Mouse (Mus musculus) left cerebral cortex, postnatal 14 days (tissue): Measurements from ENCODE around the gene AC109138.7. TPM values are rescaled to one million over a fixed set of nuclear protein-coding genes. Genes with fewer than 3 reads are reported as not detected.
"Not testable (repeated sequence)": the region's sequence is repeated elsewhere in the genome, so short reads cannot be mapped to it uniquely, and the experiment has no call there.

Source experiments
- DNase-seq, 2 experiments: peaks; one replicate each; pipeline ENCODE4 v3.0.0; 2021 to 2022; ENCODE audit warnings: low spot score in 2 of 2, mixed read lengths in 1 of 2
- intact Hi-C: fragments of 180-260 bp; cut with DNase I; formaldehyde crosslinking; loops from one replicate; pipeline ENCODE4 v1.15.1; 2025
- total RNA-seq, 2 experiments: library from RNA; stranded (reverse); gene quantifications; 2 replicates each; pipeline ENCODE4 v1.2.3; 2021

The AC109138.7 gene
- total RNA-seq, 2 experiments from 2014 or later, result not detected

DNA sequence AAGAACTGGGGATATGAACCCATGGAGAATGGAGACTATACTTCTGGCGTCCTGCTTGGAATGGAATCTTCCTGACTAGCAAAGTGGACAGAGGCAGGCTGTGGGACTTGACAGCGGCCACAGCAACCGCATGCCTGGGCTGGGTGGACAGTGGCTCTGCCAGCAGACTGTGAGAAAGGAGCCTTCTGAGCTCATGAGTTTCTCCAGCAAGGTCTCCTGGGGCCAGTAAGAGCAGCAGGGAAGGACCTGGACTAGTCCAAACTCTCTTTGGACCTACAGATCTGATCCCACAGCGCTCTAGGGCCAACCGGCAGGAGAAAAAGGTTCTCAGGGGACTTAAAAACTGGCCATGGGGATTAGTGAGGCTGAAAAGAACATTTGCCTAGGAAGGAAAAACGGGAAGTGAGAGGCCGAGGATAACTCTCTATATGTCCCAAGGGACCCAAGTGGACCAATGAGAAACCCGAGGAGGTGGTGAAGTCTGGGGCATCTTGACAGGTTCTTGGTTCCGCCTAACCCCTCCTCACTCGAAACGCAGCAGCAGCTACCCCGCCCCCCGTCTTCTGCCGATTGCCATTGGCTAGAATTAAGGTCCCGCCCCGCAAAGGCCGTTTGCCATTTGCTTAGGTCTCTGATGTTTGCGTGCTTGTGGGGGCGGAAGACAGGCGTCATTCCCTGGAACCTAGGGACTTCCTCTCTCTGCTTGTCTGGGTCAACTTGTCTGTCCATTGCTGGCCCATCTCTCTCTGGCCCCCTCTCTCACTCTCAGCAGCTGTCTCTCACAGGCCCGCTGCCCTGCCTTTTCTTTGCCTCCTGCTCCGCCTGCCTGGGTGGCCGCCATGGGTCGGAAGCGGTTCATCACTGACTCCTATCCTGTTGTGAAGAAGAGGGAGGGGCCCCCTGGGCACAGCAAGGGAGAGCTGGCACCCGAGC lies 17.4 kb downstream of the AC109138.7 start, which contains the start of gene Pold4:
Pold4 (plus strand) TSS at position 647 of the 933 bp plus-strand sequence.
- intact Hi-C loops, result no loop called here

DNA sequence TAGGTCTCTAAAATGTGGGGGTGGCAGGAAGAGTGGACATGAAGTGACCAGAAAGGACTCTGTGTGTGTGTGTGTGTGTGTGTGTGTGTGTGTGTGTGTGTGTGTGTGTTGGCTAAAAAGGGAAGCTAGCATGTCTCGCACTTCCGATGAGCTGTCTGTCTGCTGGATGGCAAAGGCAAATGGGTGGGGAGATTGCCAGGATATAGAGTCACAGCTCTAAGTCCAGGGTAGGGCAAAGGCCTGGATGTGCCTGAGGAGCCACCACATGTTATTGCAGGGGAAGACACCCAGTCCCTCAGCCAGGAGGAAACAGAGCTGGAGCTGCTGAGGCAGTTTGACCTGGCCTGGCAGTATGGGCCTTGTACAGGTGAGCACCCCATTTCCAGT lies 18.0 kb downstream of the AC109138.7 start:
- peak; percentile 53 to 77 for DNase-seq
- intact Hi-C loops, result no loop called here

More for the DNA sequence above, 17.4 kb downstream of the AC109138.7 start, which contains the start of gene Pold4:
- DNase-seq, result peak; percentile 98 to 99

DNA sequence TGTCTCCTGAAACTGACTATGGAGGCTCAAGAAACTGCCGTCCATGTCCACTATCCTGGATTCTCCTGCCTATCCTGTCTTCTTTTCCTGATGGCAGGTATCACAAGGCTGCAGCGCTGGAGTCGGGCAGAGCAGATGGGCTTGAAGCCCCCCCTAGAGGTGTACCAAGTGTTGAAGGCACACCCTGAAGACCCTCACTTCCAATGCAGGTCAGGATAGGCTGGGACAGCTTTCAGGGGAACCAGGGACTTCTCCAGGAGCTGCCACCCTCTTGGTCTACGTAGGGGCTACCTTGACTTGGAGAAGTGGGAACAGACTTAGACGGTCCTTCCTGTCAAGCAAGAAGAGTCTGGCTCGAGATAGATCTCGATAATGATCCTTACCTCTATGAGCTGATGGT lies 18.5 kb downstream of the AC109138.7 start:
- DNase-seq, result no peak
- intact Hi-C loops, result no loop called here

DNA sequence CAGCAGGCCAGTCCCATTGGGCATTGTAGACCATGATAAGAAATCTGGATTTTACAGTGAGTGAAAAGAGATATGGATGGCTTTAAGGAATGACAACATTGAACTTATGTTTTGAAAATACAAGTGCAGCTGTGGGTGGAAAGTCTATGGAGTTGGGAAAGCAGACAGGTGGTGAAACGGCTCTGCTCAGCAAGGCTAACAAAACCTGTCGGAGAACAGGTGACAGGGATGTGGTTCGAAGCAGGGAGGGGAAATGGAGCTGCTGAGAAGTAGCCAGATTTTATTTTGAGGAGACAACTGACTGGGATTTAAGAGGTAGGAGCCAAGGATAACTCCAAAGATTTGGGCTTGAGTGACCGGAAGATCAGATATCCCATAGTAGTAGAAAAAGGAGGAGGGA lies 20.4 kb downstream of the AC109138.7 start:
- intact Hi-C loops, result no loop called here
- DNase-seq, result no peak

DNA sequence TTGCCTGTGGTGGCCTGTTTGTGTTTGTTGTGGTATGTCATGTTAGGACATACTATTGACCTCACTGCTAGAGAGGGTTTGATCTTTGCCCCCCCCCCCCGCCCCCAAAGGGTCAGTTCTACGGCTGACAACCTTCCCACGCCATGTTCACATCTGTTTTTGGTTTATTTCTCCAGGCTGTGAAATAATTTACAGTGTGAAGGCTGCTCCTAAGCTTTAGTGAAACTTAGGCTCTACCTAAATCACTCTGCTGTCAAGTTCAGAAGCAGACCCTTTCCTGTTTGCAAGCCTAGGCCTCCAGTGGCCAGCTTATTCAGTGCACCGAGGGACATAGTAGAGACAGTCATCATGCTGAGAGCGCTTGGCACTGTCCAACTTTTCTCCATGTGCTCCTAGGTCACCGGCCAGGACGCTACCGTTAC lies 26.1 kb downstream of the AC109138.7 start:
- no peak for DNase-seq
- intact Hi-C loops, result no loop called here

DNA sequence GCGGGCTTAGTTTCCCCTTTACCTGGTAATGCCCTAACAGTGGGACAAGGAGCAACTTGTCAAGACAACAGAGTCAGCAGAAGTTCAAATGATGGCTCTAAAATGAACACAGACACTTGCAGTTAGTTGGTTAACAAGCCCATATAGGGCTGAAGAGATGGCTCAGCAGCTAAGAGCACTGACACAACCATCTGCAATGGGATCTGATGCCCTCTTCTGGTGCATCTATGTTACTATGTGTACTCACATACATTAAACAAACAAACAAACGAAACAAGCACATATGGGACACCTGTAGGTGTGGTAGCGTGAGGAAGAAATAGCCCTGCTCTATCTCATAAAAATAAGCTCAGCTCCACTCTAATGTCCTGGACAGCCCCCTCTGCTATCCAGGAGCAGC lies 28.3 kb downstream of the AC109138.7 start:
- intact Hi-C loops, result no loop called here
- no peak for DNase-seq

DNA sequence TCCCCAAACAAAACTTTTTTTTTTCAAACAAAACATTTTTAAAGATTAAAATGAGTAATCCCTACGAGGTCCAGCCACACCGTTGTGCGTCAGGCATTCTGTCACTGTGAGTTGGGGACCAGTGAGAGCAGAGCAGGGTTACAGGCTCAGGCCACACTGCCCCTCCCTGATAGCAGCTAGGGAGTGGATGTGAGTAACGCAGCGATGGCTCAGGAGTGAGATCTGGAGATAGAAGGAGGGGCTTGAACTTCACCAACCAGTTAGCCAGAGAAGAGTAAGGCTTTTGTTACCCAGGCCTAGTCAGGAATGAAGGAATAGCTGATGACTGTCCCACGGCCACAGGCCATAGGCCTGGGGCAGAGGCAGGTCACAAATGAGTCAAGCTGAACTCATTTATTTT lies 30.6 kb downstream of the AC109138.7 start:
- DNase-seq, result no peak
- intact Hi-C loops, result no loop called here

DNA sequence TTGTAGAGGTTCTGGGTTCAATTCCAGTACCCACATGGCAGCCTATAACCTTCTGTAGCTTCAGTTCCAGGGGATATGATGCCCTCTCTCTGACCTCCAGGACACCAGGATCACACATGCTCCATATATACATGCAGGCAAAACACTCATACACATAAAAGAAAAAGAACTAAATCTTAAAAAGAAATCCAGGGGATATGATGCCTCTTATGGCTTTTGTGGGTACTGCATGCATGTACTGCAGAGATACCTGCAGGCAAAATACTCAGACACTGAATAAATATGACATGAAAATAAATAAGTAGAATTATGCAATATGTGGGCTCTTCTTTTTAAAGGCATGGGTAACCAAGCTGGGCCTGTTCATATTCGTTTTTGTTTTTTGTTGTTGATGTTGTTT lies 32.9 kb downstream of the AC109138.7 start:
- intact Hi-C loops, result no loop called here
- no peak for DNase-seq

DNA sequence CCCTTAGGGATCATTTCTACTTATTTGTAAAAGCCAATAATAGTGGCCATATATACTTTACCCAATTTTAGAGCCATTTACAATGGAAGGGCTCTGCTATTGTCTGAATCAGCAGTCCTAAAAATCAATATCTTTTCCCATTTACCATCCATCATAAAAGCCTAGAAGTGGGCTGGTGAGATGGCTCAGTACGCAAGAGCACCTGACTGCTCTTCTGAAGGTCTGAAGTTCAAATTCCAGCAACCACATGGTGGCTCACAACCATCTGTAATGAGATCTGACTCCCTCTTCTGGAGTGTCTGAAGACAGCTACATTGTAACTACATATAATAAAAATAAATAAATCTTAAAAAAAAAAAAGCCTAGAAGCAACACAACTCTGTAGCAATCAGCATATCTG lies 34.5 kb downstream of the AC109138.7 start:
- DNase-seq, intact Hi-C loops: not testable (repeated sequence)

DNA sequence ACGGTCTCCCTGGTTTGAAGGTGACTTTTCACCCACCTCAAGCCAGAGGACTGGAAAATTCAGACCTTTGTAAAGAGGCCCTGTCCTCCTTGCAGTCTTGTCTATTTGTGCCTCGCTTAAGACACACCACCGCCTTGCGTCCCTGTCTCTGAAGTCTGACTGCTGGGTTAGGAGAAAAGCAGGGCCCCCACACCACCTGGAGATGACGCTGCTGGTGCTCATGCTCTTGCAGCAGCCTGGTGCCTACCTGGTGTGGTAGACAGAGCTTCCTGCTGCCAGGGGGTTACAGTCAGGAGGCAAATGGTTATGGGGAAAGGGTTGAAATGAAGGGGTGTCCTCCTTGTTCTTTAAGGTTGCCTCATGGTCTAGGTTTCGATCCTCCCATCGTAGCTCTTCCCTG lies 40.1 kb downstream of the AC109138.7 start:
- intact Hi-C loops, result no loop called here

DNA sequence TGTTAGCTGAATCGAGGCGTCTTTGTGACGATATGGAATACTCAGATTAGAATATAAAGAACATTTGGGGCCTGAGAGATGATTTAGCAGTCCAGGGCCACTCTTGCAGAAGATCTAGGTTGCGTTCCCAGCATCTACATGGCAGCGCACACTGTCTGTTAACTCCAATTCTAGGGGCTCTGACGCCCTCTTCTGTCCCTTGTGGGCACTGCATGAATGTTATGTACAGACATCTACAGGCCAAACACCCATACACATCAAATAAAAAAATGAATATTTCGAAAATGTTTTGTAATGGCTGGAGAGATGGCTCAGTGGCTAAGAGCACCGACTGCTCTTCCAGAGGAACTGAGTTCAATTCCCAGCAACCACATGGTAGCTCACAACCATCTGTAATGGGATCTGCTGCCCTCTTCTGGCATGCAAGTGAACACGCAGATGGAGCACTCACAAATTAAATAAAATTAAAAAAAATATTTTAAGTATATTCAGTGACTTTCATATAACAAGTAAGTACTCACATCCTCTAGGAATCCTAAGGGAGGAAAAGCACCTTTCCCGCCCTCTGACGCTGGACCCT lies 41.5 kb downstream of the AC109138.7 start:
- DNase-seq, result no peak
- intact Hi-C loops, result no loop called here

More for the DNA sequence above, 40.1 kb downstream of the AC109138.7 start:
- no peak for DNase-seq

DNA sequence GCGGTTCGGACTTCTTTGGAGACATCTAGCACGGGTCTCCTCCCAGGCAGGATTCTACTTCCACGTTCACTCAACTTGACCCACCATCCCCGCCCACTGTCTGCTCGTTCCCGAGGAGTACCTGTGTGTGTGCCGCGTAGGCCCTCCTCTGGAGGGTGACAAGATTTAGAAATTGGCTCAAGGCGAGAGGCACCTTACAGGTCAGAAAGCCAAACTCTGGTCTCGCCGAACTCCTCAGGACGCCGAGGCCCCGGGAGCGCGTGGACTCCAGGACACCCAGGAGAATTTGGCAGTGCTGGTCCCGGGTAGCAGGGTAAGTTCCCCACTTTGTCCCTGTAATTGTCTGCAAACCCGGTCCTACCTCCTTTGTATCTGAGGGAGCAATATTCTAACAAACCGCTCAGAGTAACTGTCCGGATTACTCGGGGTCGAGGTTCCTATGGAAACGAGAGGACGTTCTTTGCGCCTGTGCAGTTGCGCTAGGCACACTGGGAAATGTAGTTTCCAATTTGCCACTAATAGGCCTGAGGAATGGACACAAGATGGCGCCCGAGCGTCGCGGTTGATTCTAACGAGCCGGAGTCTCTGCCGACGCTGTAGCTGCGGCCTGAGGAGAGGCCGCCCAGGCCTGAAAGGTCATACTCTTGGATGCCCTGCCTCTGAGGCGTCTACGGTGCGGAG lies 43.2 kb downstream of the AC109138.7 start:
- peak; percentile 96 for DNase-seq
- intact Hi-C loops, result no loop called here

DNA sequence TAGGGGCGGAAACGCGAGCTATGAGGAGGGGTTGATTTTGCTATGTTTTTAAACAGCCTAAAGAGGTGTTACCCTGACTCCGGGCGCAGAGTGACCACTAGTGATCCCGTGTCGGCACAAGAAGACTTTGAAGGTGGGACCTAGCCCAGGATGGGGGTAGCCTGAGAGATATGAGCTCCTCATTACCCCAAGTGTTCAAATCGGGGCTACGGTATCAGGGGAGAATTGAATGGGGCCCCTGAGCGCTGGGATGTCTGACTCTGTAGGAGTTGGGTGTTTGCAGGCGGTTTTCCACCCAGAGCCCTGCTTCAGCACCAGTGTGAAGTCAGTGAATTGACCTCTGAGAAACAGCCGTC lies 43.7 kb downstream of the AC109138.7 start:
- no peak for DNase-seq
- intact Hi-C loops, result loop anchor here (1.0 kb wide), 1 partner anchor 48 kb away; the partner anchor contains the start of gene Grk2

DNA sequence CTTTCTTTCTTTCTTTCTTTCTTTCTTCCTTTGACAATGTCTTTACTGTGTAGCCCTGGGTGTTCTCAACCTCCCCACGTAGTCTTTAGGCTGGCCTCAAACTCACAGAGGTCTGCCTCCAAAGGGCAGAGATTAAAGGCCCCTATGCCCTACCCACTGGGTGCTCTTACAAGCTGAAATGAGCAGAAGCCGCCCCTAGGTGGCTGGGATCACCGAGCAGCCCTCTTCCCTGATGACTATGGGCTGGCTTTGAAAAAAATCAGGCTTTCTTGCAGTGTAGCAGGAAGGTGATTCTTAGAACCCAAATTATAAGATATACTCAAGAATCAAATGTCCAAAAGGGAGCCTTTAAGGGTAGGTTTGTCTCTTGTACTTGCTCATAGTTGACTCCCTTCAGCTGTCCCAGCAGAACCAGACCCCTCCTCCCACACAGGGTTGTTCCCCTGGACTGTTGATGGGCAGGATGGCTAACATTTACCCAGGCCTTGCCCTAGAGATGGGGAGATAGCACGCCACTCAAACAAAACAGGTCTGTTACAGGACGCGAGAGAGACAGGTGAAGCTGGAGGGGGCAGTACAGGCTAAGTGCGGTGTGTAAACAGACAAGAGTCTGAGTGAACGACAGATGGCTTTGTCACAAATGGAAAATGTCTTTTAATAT lies 47.0 kb downstream of the AC109138.7 start:
- no peak for DNase-seq
- intact Hi-C loops, result no loop called here

DNA sequence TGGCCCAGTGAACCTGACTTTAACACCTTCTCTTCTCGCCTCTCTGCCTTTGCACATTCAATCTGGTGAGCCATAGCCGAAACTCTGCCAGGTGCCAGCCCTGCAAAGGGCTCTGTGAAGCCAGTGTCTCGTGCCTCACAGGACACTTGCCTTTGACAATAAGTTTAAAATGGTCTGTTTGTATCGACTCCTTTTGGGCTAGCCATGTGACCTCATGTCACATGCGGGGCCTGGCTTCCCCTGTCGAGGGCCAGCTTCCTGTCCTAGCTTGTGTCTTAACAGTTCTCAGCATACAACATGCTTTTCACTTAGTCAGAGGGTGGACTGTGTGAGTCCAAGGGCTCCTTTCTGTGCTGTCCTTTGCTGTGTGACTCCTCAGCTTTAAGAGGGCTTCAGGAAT lies 48.6 kb downstream of the AC109138.7 start:
- no peak for DNase-seq
- intact Hi-C loops, result no loop called here

DNA sequence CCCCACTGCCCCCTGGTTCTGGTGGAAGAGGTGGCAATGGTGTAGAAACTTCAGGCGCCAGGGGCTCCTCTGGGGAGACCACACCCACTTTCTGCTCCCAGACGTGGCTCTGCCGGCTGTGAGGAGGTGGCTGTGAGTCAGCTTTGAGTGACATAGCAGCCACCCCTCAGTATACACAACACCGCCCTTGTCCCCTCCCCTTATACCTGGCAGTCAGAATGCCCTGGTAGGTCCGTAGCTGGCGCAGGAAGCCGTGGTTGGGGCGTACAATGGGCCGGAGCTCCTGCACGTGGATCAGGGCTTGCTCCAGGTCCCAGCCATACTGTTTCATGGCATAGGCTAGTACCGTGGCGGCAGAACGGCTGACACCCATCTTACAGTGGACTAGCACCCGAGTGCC lies 49.5 kb downstream of the AC109138.7 start:
- intact Hi-C loops, result no loop called here
- DNase-seq, result no peak

DNA sequence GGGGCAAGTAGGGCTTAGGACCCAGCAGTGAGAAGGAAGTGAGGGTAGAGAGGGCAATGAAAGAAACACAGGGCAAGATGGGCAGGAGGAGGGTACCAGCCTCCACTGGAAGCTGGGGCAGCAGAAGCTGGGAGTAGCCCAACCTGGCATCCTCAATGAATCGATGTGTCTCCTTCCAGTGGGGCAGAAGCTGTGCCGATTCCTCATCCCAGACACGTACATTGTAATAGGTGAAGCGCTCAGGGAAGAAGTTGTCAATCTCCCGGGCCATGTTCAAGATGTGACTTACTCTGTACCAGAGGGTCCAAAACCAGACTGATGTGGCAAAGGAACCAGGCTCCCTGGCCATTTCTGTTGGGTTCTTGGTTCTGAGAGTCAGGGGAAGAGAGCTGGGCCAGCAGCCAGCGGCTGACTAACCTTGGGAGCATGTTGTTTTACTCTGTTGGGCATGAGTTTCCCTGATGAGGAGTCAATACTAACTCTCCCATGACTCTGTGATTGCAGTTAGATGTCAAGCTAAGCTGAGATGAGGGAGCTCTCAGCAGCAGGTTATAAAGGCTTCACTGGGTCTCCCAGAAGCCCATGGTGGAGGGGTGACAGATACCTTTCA lies 50.1 kb downstream of the AC109138.7 start:
- intact Hi-C loops, result no loop called here

DNA sequence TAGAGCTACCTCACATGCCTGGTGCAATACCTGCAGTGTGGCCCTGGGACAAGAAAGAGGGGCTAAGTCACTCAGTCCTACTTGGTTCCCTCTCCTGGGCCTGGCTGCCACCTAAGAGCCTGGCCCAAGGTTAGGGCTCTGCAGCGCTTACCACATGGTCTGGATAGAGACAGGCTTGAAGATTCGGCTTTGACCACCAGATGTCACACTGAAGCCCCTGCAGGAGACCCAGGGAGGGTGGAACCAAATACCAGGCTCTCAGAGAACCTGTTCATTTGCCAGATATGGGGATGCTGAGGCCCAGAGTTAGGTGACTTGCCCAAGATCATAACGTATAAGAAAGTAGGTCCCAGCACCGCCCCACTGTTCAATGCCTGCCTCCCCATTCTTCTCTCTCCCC lies 51.8 kb downstream of the AC109138.7 start:
- intact Hi-C loops, result no loop called here
- DNase-seq, result no peak

More for the DNA sequence above, 50.1 kb downstream of the AC109138.7 start:
- no peak for DNase-seq
